Comparison of ENCODE assay signal across 1 mouse cellular context in the genomic region with DNA sequence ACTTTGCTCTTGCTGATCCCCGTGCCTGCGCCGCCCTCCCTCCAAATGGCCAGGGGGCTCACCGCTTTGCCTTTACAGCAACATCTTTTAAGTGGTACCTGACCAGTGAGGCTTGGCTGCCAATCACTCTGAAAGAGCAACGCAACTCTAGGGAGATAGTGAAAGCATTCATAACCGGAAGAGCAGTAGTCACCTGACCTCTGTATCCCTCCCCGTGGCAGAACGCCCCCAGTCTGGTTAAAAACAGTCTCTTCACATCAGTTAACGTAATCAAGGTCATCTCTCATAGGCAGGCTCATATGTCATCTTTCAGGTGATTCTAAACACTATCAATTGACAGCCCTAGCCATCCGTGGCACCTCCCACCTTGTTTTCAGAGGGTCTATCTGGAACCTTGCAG.
TF ChIP-seq lines count a peak whose summit lies in the region.

No protein-coding gene starts in this region.

TF ChIP-seq in CH12.LX, 34 proteins besides CTCF, POLR2A, EP300 and RAD21 (continued from another document):
- TF ChIP-seq MAX (IDR thresholded peaks at IDR 0.05; ENCODE audit: low read length) (peak; percentile 11; the same call in 1 of the 2 replicates), MEF2A (IDR thresholded peaks at IDR 0.05; ENCODE audit: borderline replicate concordance, low read depth, low read length) (no peak)
